ENCODE assay signal across 17 mouse cellular contexts in the genomic region with DNA sequence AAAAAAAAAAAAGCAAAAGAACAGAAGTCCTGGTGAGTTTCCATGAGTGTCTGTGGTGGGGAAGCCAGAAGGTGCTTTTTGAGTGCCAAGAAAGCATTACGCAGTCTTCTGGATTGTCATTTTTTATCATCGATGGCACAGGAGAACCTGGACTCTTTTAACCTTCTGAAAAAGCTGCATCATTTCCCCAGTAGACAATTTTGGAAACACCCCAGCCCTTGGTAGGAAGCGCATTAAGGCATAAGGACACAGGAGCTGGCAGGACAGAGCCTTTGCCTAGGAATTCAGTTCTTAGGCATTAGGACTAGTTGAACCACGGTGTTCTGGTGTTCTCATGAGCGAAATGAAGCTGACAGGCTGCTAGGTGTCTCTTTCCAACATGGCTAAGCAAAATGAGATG.
DNase-seq lines count a peak whose midpoint lies in the region; ATAC-seq lines count a peak whose summit lies in the region.
"Had no signal": no experiment of that assay in that cellular context is flagged by ENCODE, and none has a peak within 500 bp of the region (broad histone marks: within the 10 kb centered on the region; RNA-seq: fewer than 3 reads in every experiment).

No protein-coding gene starts in this region.

- no peak for DNase-seq in cerebellum, adult 11 months
- DNase-seq in heart, adult 11 months, result peak; percentile 29
- no peak for DNase-seq in heart, adult 8-10 months (ENCODE audit: low spot score)
- DNase-seq in cerebellum, adult 9-11 months, result peak; percentile 73
- DNase-seq in kidney, adult 8-10 months, result no peak
- DNase-seq in kidney, adult 11 months, result no peak
- DNase-seq: adrenal gland, postnatal 14 days; B cell, adult 2 months; gastrocnemius, postnatal 25 days; heart, postnatal 10 days; heart, postnatal 4 days had no signal

- ATAC-seq in cerebellum, adult (ENCODE audit: insufficient number of reproducible peaks, low FRiP score, low TSS enrichment), result peak; percentile 71
- ATAC-seq: CD4-positive, CD25-positive, alpha-beta regulatory T cell, adult 4 months; forebrain, embryonic 16.5 days; hindbrain, embryonic 16.5 days; inflammation-experienced regulatory T-cells, adult 6 months; intestine, postnatal 0 days had no signal

Comparison
In these comparisons a context has a peak if more than half of its experiments do, and no peak if none do; other contexts are left out.
1. DNase-seq: peak in heart, adult 11 months (single experiment) and cerebellum, adult 9-11 months (single experiment); none in cerebellum, adult 11 months (single experiment), heart, adult 8-10 months (single experiment), kidney, adult 8-10 months (0 of 2) and kidney, adult 11 months (single experiment).